Mouse (Mus musculus): ENCODE measurements at regions not wholly inside any gene's neighbourhood (a gene's known extent, or its start where the extent isn't known, plus 50 kb on each side); places are given as distances from the start of the nearest gene placed in this dataset.

GRCm38 (mm10) chr1:35201880-35202220, 352.1 kb downstream of the Plekhb2 start:
- Histone ChIP-seq H3K4me2 (ENCODE audit: low read depth) (no peak overlapping the region), H3ac (ENCODE audit: control insufficient read depth, insufficient read length) (no peak overlapping the region), H3K27me3 (ENCODE audit: control insufficient read depth, insufficient read depth, insufficient read length) (no peaks in the 10 kb centered on the region), H3K4me3 (no peak overlapping the region), H3K79me2 (ENCODE audit: control insufficient read depth, insufficient read depth) (no peaks in the 10 kb centered on the region), H3K36me3 (ENCODE audit: control insufficient read depth, insufficient read depth) (no peaks in the 10 kb centered on the region)
- no peak for TF ChIP-seq E2F4 (IDR thresholded peaks at IDR 0.05; ENCODE audit: insufficient read depth)
- TF ChIP-seq POLR2A (IDR thresholded peaks at IDR 0.05; ENCODE audit: insufficient read length, low read depth) = no peak
- no peak for TF ChIP-seq CEBPB (IDR thresholded peaks at IDR 0.05; ENCODE audit: insufficient read depth, poor library complexity, severe bottlenecking)
- TF ChIP-seq POLR2AphosphoS2 (IDR thresholded peaks at IDR 0.05; ENCODE audit: insufficient read length, low read depth) = no peak
- no peak for TF ChIP-seq TCF12 (IDR thresholded peaks at IDR 0.05; ENCODE audit: insufficient read depth, poor library complexity, severe bottlenecking)
- no peak for TF ChIP-seq TCF3 (IDR thresholded peaks at IDR 0.05; ENCODE audit: insufficient read length, low read depth)
- TF ChIP-seq USF1 (IDR thresholded peaks at IDR 0.05; ENCODE audit: low read depth) = no peak
- no peak for TF ChIP-seq SRF (IDR thresholded peaks at IDR 0.05; ENCODE audit: control insufficient read depth, insufficient read length, low read depth)
- TF ChIP-seq MYOG (IDR thresholded peaks at IDR 0.05; ENCODE audit: control insufficient read depth in 1 of 3, insufficient read depth in 1 of 3, insufficient read length in 2 of 3, low read depth in 2 of 3) = no peak
- TF ChIP-seq REST (IDR thresholded peaks at IDR 0.05; ENCODE audit: insufficient read depth, insufficient read length) = no peak
- no peak for TF ChIP-seq MAX (IDR thresholded peaks at IDR 0.05; ENCODE audit: low read depth)
- TF ChIP-seq MYOD1 (IDR thresholded peaks at IDR 0.05; ENCODE audit: control insufficient read depth in 1 of 3, insufficient read length in 2 of 3, low read depth in 2 of 3) = no peak

DNA sequence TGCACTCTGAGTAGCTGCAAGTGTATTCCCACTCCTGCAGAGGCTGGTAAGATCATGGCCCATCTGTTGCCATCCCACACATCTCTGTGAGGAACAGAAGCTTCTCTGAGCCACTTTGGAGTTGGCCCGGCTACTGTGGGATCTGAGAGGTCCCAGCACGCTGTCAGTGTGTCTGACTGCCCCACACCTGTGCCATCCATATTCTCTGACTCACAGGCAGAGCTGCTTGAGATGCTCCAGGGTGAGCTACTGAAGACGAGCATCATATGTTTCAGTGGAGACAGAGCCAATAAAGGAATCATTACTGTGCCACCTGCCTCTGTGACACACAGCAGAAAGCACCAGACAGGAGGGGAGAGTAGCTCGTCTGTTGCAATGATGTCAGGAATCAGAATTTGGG, 352.8 kb downstream of the Plekhb2 start:
- Histone ChIP-seq H3K4me3 (no peak overlapping the region), H3K36me3 (ENCODE audit: control insufficient read depth, insufficient read depth) (no peaks in the 10 kb centered on the region), H3K79me2 (ENCODE audit: control insufficient read depth, insufficient read depth) (no peaks in the 10 kb centered on the region), H3K4me2 (ENCODE audit: low read depth) (no peak overlapping the region), H3K27me3 (ENCODE audit: control insufficient read depth, insufficient read depth, insufficient read length) (no peaks in the 10 kb centered on the region), H3ac (ENCODE audit: control insufficient read depth, insufficient read length) (no peak overlapping the region)
- TF ChIP-seq CEBPB (IDR thresholded peaks at IDR 0.05; ENCODE audit: insufficient read depth, poor library complexity, severe bottlenecking) = no peak
- no peak for TF ChIP-seq SRF (IDR thresholded peaks at IDR 0.05; ENCODE audit: control insufficient read depth, insufficient read length, low read depth)
- TF ChIP-seq MAX (IDR thresholded peaks at IDR 0.05; ENCODE audit: low read depth) = no peak
- TF ChIP-seq MYOD1 (IDR thresholded peaks at IDR 0.05; ENCODE audit: control insufficient read depth in 1 of 3, insufficient read length in 2 of 3, low read depth in 2 of 3) = no peak
- TF ChIP-seq TCF12 (IDR thresholded peaks at IDR 0.05; ENCODE audit: insufficient read depth, poor library complexity, severe bottlenecking) = no peak
- TF ChIP-seq USF1 (IDR thresholded peaks at IDR 0.05; ENCODE audit: low read depth) = no peak
- TF ChIP-seq POLR2A (IDR thresholded peaks at IDR 0.05; ENCODE audit: insufficient read length, low read depth) = no peak
- no peak for TF ChIP-seq REST (IDR thresholded peaks at IDR 0.05; ENCODE audit: insufficient read depth, insufficient read length)
- no peak for TF ChIP-seq MYOG (IDR thresholded peaks at IDR 0.05; ENCODE audit: control insufficient read depth in 1 of 3, insufficient read depth in 1 of 3, insufficient read length in 2 of 3, low read depth in 2 of 3)
- TF ChIP-seq POLR2AphosphoS2 (IDR thresholded peaks at IDR 0.05; ENCODE audit: insufficient read length, low read depth) = no peak
- no peak for TF ChIP-seq E2F4 (IDR thresholded peaks at IDR 0.05; ENCODE audit: insufficient read depth)

- no peak overlapping the region for H3K4me3 ChIP-seq
- H3K79me2 ChIP-seq (ENCODE audit: control insufficient read depth, insufficient read depth) = no peaks in the 10 kb centered on the region
- H3K4me2 ChIP-seq (ENCODE audit: low read depth) = peak overlapping the region; percentile 44
- H3K36me3 ChIP-seq (ENCODE audit: control insufficient read depth, insufficient read depth) = no peaks in the 10 kb centered on the region
- no peak overlapping the region for H3ac ChIP-seq (ENCODE audit: control insufficient read depth, insufficient read length)
- TF ChIP-seq REST (IDR thresholded peaks at IDR 0.05; ENCODE audit: insufficient read depth, insufficient read length) (no peak), CEBPB (IDR thresholded peaks at IDR 0.05; ENCODE audit: insufficient read depth, poor library complexity, severe bottlenecking) (no peak), MYOD1 (IDR thresholded peaks at IDR 0.05; ENCODE audit: control insufficient read depth in 1 of 3, insufficient read length in 2 of 3, low read depth in 2 of 3) (no peak), MYOG (IDR thresholded peaks at IDR 0.05; ENCODE audit: control insufficient read depth in 1 of 3, insufficient read depth in 1 of 3, insufficient read length in 2 of 3, low read depth in 2 of 3) (no peak), USF1 (IDR thresholded peaks at IDR 0.05; ENCODE audit: low read depth) (no peak)
- no peaks in the 10 kb centered on the region for H3K27me3 ChIP-seq (ENCODE audit: control insufficient read depth, insufficient read depth, insufficient read length)
Measured at GRCm38 (mm10) chr1:35206834-35207529, 357.2 kb downstream of the Plekhb2 start.

DNA sequence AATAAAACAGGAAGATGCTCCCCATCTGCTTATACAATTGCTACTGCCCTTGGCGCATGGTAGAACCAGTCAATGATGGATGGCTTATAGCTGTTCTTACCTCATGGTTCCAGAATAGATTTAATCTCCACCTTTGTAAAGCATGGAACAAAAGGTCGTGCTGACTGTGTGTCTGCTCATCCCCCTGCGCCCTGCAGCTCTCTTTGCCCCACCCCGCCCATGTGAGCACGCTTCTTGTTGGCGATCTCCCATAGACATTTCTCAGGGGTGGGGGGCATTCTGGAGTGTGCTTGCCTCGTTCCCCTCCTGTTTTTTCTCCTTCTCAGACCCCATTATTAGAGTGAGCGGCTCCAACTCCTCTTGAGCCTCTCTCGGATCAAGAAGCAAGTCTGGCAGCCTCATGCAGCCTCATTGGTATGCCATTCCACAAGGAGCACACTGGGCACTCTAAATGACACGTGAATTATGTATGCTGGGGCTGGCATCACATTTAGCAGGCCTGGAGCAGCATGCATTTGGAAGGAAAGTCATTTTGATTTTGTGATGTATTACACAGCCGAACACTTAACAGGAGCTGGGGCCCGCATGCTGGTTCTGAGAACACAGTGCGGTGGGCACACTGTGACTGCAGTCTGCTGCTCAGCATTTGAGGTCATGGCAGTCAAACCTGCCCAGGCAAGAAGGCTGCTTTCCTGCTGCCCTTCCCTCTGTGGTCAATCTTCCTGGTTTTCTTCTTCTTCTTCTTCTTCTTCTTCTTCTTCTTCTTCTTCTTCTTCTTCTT, 362.5 kb downstream of the Plekhb2 start:
- Histone ChIP-seq H3K79me2 (ENCODE audit: control insufficient read depth, insufficient read depth) (no peaks in the 10 kb centered on the region), H3K4me3 (no peak overlapping the region), H3K4me2 (ENCODE audit: low read depth) (no peak overlapping the region), H3K36me3 (ENCODE audit: control insufficient read depth, insufficient read depth) (no peaks in the 10 kb centered on the region), H3ac (ENCODE audit: control insufficient read depth, insufficient read length) (no peak overlapping the region), H3K27me3 (ENCODE audit: control insufficient read depth, insufficient read depth, insufficient read length) (no peaks in the 10 kb centered on the region)
- TF ChIP-seq CEBPB (IDR thresholded peaks at IDR 0.05; ENCODE audit: insufficient read depth, poor library complexity, severe bottlenecking) (no peak), POLR2A (IDR thresholded peaks at IDR 0.05; ENCODE audit: insufficient read length, low read depth) (no peak), POLR2AphosphoS2 (IDR thresholded peaks at IDR 0.05; ENCODE audit: insufficient read length, low read depth) (no peak), MYOG (IDR thresholded peaks at IDR 0.05; ENCODE audit: control insufficient read depth in 1 of 3, insufficient read depth in 1 of 3, insufficient read length in 2 of 3, low read depth in 2 of 3) (no peak), E2F4 (IDR thresholded peaks at IDR 0.05; ENCODE audit: insufficient read depth) (no peak), TCF12 (IDR thresholded peaks at IDR 0.05; ENCODE audit: insufficient read depth, poor library complexity, severe bottlenecking) (no peak), REST (IDR thresholded peaks at IDR 0.05; ENCODE audit: insufficient read depth, insufficient read length) (no peak), TCF3 (IDR thresholded peaks at IDR 0.05; ENCODE audit: insufficient read length, low read depth) (no peak), SRF (IDR thresholded peaks at IDR 0.05; ENCODE audit: control insufficient read depth, insufficient read length, low read depth) (no peak), MAX (IDR thresholded peaks at IDR 0.05; ENCODE audit: low read depth) (no peak), MYOD1 (IDR thresholded peaks at IDR 0.05; ENCODE audit: control insufficient read depth in 1 of 3, insufficient read length in 2 of 3, low read depth in 2 of 3) (no peak), USF1 (IDR thresholded peaks at IDR 0.05; ENCODE audit: low read depth) (no peak)

Measured in myocyte (in vitro differentiated cells).